Mouse (Mus musculus) gastrocnemius, adult 8-10 months (tissue): ENCODE results near the gene Rev1. TPM values are rescaled to one million over a fixed set of nuclear protein-coding genes. Genes with fewer than 3 reads are reported as not detected.
"Not testable (repeated sequence)": the region's sequence is repeated elsewhere in the genome, so short reads cannot be mapped to it uniquely, and the experiment has no call there.

ENCODE experiments used
- DNase-seq, 2 experiments: peaks; one replicate each; pipeline ENCODE4 v3.0.0; 2022; ENCODE audit warnings: low spot score in 2 of 2
- total RNA-seq, 4 experiments: library from RNA; stranded (reverse); gene quantifications; 2 replicates each; pipeline ENCODE4 v1.2.4; 2022

Rev1 gene
- total RNA-seq, 4 experiments from 2014 or later = 17.7 to 20.0 (median 19.3) TPM

- DNase-seq = no peak
Observed at GRCm38 (mm10) chr1:38067276-38067675, 62.3 kb downstream of the Rev1 start.

- DNase-seq = not testable (repeated sequence)
Observed at GRCm38 (mm10) chr1:38062156-38062555, 67.4 kb downstream of the Rev1 start.

GRCm38 (mm10) chr1:38058417-38058816 lies 71.2 kb downstream of the Rev1 start:
- DNase-seq = no peak

- DNase-seq = no peak
Observed at GRCm38 (mm10) chr1:38055176-38055575, 74.4 kb downstream of the Rev1 start.

GRCm38 (mm10) chr1:38049562-38049961 lies 80.0 kb downstream of the Rev1 start:
- DNase-seq = no peak

- no peak for DNase-seq
Observed at GRCm38 (mm10) chr1:38048121-38048520, 81.5 kb downstream of the Rev1 start.

GRCm38 (mm10) chr1:38038898-38039297 lies 90.7 kb downstream of the Rev1 start:
- no peak for DNase-seq

GRCm38 (mm10) chr1:38037375-38037774 lies 92.2 kb downstream of the Rev1 start:
- DNase-seq = no peak

- DNase-seq = no peak
Observed at GRCm38 (mm10) chr1:38035521-38035920, 94.1 kb downstream of the Rev1 start.

GRCm38 (mm10) chr1:38031391-38031790 lies 98.2 kb downstream of the Rev1 start:
- DNase-seq = no peak

GRCm38 (mm10) chr1:38027301-38027700 lies 102.3 kb downstream of the Rev1 start:
- DNase-seq = no peak

GRCm38 (mm10) chr1:38014551-38015203 lies 114.9 kb downstream of the Rev1 start:
- DNase-seq = no peak

- DNase-seq = no peak
Observed at GRCm38 (mm10) chr1:38012509-38012908, 117.1 kb downstream of the Rev1 start.

GRCm38 (mm10) chr1:38012104-38012503 lies 117.5 kb downstream of the Rev1 start:
- no peak for DNase-seq

GRCm38 (mm10) chr1:38011647-38012046 lies 118.0 kb downstream of the Rev1 start:
- no peak for DNase-seq

GRCm38 (mm10) chr1:38006741-38007140 lies 122.9 kb downstream of the Rev1 start:
- DNase-seq = no peak

- no peak for DNase-seq
Observed at GRCm38 (mm10) chr1:38003046-38003445, 126.6 kb downstream of the Rev1 start.

Other genes with a start within 250 kb of the Rev1 start
- 1 to 10 TPM in 3 of 4 experiments, under 1 TPM in 1; 0.63 to 2.1 (median 1.3) TPM for gene Mitd1, start 239.4 kb downstream of the Rev1 start, total RNA-seq
- gene Mrpl30, start 239.3 kb downstream of the Rev1 start, total RNA-seq = 100 to 1,000 TPM; 261 to 309 (median 283) TPM
- gene Lyg2, start 213.3 kb downstream of the Rev1 start, total RNA-seq = not detected
- not detected for gene Lyg1, start 172.0 kb downstream of the Rev1 start, total RNA-seq
- gene Txndc9, start 131.9 kb downstream of the Rev1 start, total RNA-seq = 10 to 100 TPM; 30.9 to 38.3 (median 35.5) TPM
- 10 to 100 TPM; 53.3 to 62.9 (median 54.8) TPM for gene Eif5b, start 131.8 kb downstream of the Rev1 start, total RNA-seq